Mouse (Mus musculus) natural killer cell, adult 2 months (primary cell): Measurements from ENCODE around the gene Sh3bgrl.
A peak's percentile ranks its signal among the peaks of the same experiment; 100 is the strongest.
"Not testable (repeated sequence)": the region's sequence is repeated elsewhere in the genome, so short reads cannot be mapped to it uniquely, and the experiment has no call there.

ENCODE experiments used
- DNase-seq, 2 experiments: peaks; one replicate each; pipeline ENCODE4 v3.0.0; 2022; ENCODE audit warnings: low spot score in 2 of 2

Sh3bgrl gene

DNA sequence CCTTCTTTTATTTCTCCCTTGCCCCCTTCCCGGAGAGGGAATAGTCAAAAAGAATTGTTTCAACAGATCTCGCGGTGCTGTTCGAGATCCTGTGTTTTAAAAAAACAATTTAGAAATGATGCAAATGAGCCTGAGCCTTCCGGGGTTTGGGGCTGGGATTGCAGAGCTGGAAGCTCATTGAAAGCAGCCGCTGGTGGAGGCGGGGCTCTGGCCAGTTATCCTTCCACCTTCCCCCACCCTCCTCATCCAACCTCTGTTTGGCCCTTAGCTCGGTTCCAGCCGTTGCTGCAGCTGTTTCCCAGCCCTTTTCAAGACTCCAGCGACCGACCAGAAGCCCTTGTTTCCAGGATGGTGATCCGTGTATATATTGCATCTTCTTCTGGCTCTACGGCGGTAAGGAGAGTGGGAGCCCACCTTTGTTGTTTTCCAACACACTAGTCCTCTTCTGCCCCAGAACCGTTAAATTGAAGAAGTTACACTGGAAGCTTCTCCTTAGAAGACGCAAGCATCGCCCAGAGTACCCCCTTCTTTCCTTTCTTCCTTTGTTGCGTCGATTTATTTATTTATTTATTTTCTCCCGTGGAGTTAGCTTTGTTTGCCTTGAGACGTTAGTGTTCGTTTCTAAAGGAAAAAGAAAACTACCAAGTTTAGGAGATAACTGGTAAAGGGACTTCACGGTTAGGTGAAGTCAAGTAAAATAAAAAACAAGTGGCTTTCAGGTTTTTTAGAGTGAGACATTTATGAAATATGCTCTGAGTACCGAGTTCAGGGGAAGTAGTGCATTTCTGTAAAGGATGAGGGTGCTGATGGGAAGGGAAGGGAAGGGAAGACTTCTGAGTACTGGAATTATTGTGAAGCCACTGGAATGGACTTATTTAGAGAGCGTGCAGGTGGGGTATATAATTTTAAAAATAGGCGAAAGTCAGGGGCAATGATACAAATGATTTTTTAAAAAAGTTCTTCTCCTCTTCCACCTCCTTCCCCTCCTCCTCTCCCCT lies at the start of gene Sh3bgrl:
Gene Sh3bgrl (plus strand): TSS at position 121 of the 998 bp plus-strand sequence.
- peak; percentile 45 to 58 for DNase-seq

DNA sequence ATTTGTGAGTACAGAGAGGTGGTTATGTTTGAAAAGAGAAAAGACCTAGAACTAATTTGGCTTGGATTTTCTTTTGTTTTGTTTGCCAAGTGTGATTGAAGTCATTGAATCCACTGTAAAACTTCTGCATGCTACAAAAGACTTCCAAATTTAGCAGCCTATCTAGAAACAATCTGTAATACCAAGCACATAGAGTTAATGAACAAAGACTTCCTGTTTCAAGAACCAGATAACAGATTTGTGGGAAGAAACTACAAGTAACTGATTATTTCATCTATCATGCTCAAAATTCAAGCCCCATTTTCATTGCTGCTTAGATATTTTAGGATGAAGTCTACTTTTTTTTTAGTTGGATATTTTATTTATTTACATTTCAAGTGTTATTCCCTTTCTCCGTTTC lies 47.4 kb upstream of the Sh3bgrl start:
- DNase-seq, result no peak

DNA sequence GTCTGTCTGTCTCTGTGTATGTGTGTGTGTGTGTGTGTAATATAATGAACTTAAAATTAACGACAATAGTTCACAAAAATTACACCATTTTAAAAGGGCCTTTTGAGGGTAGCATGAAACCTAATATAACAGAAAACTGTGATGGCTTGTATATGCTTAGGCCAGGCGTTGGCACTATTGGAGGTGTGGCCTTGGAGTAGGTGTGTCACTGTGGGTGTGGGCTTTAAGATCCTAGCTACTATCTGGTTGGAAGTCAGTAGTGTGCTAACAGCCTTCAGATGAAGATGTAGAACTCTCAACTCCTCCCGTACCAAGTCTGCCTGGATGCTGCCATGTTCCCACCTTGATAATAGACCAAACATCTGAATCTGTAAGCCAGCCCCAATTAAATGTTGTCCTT lies 23.4 kb upstream of the Sh3bgrl start:
- DNase-seq, result no peak

DNA sequence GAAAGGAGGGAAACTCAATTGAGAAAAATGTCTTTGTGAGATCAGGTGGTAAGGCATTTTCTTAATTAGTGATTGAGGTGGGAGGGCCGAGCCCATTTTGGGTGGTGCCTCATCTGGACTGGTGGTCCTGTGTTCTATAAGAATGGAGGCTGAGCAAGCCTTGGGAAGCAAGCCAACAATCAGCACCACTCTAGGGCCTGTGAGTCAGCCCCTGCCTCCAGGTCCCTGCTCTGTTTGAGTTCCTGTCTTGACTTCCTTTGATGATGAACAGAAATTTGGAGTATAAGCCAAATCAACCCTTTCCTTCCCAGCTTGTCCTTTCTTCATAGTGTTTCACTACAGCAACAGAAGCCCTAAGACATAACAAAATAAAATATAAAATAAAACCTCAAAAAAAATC lies 19.4 kb upstream of the Sh3bgrl start:
- DNase-seq, result no peak

DNA sequence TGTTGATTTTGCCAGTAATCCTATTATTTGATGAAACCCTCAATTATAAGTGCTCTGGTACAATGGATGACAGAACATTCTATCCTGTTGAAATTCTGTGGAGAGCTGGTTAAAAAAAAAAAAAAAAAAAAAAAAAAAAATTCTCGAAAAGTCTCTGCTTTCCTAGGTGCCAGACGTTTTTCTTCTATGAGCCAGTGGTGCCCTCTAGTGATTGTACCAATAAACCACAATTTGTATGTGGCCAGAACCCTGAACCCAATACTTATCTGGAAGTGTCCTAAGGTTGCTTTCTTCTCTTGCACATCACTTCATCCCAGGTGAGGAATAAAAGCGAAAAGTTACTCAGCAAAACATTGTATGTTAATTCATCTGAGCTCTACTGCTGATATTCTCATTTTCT lies 18.8 kb upstream of the Sh3bgrl start:
- DNase-seq, result peak in 1 of 2 experiments; percentile 2

DNA sequence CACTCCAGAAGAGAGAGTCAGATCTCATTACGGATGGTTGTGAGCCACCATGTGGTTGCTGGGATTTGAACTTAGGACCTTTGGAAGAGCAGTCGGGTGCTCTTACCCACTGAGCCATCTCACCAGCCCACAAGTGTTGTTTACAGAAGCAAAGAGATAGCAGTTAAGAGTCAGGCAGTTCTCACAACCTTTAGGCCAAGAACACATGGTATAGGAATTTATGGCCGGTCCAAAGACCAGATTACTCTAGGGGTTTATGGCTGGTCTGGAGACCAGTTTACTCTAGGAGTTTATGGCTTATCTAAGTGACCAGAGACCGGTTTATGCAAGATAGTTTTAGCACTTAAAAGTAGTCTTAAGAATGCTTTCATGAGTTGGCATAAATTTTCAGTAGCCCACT lies 15.8 kb upstream of the Sh3bgrl start:
- DNase-seq, result not testable (repeated sequence)

DNA sequence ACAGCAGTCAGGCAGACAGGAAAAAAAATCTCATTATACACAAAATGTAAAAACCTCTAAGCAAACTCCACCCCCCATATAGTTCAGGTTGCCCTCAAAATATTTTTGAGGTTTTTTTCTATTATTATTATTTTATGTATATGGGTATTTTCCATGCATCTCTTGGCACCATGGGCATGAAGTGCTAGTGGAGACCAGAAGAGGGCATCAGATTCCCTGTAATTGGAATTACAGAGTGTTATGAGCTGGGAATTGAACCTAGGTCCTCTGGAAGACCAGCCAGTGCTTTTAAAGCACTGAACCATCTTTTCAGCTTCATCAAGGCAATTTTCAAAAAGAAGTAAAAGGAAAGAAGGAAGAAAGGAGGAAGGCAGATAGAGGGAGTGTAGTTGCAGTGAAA lies 8.1 kb upstream of the Sh3bgrl start:
- DNase-seq, result no peak

DNA sequence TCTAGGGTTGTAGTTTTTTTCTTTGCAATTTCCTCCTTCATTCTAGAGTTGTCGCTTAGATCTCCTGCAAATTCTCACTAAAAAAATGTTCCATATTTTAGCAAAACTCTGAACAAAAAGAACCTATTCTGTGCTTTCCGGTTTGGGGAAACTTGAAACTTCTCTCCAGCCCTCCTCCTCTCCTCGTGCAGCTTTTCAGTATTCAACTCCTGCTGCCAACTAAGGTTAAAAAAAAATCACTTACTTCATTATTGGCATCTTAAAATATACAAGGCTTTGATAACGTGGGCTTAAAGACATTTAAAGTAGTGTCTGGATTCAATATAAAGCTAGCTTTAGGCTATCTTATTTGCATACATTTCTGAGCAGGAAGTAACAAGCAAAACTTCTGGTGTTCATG lies 365 bp upstream of the Sh3bgrl start:
- no peak for DNase-seq

DNA sequence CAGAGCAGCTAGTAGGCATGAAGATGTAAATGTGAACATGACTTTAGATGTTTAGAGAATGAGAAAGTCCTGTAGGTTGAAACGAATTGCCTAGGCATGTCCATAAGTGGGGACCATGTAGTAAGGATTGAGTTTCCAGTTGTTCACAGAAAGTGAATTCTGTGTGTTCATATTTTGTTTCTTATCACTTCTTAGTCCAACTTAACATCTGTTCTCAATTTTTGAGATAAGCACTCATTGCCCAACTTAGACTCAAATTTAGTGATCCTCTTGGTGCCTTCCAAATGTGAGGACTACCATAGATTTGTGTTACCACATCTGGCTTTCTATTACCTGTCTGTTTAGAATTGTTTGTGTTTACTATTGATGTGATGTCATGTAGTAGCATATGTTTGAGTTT lies 3.3 kb downstream of the Sh3bgrl start:
- DNase-seq, result no peak

DNA sequence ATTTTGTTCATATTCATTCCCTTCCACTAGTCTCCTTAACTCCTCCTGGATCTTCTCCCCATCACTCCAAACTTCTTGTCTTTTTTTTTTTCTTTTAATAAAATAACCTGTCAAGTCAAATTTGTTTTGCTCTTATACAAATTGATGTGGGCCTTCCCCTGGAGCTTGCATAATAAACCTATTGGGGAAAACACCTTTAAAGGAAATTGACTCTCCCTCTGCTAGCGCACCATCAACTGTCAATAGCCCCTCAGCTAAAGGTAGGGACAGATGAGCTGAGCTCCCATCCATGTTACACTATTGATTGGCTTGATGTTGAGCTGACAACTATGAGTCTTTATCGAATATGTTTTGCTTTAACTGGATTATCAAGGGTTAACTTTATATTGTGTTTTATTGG lies 5.3 kb downstream of the Sh3bgrl start:
- DNase-seq, result no peak

DNA sequence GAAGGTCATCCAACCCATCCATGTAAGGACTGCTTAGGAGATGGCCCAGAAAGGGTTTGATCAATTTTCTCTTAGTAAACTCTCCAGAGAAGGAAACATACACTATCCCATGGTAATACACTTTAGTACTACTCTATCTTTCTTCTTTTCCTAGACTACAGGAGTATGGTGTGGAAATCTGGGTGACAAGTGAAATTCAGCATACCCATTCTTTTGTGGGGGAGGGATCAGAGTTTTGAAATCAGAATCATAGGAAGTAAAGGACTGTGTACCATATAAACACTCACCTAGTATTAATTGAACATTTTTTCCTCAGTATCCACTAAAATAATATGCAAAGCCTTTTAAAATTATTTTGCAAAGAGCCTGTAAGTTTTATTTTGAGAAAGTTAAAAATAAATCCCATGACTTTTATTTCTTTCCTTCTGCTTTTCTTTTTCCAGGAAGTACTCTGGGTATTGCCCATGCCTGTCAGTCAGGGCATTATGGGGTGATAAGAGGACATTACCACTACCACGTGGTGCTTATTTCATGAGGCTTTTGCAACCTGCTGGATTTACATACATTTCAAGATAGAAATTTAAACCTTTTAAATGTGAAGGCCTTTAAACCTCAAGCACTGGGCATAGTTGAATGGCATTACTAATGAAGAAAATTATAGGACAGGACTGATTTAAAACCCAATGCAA lies 13.1 kb downstream of the Sh3bgrl start:
- no peak for DNase-seq

DNA sequence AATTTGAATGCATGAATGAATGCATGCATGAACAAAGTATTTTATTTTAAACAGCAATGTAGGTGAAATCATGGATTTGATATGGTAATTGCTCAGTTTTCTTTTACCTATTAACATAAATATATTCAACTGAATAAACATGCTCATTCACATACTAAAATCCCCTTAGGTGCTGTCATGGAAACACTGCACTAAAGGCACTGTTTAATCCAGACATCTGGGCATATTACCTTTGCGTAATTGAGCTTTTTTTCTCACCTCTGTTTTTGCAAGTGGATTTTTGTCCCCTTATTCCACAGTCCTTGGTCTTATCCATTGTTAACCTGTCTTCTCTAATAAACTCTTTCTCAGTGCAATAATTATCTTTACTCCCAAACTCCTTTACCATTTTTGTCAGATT lies 17.7 kb downstream of the Sh3bgrl start:
- DNase-seq, result no peak

DNA sequence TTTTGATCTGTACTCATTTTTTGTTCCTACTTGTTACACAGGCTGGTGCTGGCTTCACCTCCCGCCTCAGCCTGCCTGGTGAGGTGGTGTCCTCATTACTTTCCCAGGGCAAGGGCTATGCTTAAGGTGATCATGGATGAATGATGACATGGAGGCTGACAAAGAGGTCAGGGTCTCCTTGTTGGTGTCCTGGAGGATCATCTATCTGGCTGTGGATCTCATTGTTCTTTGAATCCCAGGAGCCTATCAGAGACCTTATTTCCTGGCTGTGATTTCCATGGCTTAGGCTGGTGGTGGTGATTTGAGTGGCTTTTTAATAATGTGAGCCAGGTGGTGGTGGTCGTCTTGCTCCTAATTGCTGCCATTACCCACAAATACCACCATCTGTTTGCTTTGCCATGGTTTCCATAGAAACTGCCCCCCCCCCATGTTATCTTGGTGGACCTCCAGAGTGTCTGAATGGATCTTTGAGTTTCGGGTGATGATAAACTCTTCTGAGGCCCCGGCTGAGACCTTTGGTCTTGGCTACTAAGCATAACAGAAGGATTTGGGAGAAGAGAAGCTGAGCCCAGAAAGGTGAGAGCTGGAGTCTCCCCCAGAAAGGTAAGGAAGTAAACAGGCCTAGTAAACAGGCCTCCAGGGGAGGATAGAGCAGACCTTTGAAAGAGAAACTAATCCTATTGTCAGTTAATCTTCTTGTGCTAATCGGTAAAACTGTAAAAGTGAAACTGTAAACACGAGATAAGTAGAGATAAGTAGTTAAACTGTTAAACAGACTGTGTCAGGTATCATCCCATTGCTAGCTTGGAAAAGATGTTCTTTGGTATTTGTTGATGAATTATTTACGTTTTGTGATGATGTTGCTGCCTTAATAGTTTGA lies 18.5 kb downstream of the Sh3bgrl start:
- DNase-seq, result peak in 1 of 2 experiments; percentile 24

DNA sequence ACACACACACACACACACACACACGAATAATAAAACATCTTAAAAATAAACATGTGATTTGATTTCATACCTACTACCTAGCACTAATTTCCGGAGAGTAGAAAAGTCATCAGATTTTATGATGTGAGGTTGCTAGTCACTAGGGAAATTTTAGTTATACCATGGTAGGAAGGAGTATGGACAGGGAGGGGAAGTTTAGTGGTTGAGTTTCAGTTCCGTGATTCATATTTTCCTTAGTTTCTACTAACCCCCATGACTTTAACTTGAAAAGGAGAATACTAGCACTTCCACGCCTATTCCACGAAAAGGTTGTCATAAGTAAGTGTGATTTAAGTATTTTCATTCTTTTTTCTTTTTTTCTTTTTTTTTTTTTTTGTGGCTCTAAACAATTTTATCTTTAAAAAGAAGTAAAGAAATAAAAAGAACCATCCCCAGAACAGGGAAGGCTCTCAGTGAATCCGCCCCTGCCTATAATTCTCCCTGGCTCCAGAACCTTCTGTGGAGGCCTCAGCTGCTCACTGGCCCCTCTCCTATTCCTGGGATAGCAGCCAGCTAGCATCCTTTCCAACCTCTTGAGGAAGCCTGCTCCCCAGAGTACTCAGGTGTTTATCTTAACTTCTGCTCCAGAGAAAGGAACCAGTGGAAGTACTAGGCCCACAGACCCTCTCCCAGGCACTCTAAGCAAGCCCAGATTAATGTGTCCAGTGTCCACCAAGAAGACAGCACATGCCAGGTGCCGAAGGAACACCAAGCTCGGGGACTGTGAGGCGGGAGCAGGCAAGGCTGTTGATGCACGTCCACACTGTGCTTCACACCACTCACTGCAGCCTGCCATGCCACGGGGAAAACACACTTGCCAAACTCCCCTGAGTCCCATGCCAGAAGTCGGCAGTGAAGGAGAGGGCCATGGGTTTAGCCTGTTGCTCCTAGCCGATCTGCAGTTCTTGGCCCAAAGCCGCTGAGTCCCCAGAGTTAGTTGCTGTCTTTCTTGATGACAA lies 25.0 kb downstream of the Sh3bgrl start:
- no peak for DNase-seq

DNA sequence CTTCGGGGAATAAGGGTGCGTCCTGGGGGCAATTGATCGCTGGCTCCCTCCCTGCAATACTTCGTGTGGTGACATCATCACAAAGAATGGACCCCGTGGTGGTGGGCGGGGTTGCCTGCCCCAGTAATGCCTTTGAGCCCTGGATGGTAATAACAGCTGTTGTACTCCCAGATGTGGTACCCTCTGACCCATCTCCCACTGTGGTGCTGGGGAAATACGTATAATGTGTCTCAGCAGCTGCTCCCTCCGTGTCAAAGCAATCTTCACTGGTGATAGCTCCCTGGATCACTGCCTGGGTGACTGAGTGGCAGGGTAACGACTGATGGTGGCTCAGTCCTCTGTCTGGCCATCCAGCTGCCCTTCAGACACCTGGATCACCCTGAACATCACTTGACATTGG lies 26.0 kb downstream of the Sh3bgrl start:
- no peak for DNase-seq

DNA sequence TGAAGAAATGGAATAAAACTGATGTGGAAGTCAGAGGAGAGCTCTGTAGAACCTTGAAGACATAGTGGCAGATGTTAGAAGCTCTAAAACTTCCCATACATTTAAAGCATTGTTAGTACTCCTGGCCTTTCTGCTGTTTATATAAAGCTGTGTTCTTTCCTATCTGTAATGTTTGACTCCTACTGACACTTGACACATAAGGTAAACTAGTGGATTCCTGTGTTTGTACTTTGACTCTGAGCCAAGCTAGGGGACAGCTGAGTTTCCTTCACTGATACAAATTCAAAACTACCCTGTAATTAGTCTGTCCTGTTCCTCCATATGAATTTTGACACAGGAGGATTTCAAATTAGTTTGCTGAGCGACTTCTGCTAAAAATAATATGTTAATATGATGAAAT lies 27.5 kb downstream of the Sh3bgrl start:
- DNase-seq, result no peak

DNA sequence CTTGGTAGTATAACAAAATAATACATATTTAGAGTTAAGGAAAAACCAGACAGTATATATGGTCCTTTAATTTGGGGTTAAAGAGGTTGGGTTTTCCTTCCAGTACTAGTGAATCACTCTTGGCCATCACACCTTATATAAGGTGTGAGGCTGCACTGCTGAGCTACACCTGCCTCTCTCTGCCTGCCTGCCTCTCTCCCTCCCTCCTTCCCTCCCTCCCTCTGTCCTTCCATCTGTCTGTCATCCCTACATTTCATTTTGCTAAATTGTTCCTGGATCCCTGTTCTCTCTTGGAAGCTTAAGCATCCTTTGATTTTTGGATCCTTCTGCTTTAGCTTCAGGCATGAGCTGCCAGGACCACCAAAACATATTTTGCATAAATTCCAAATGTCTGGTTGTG lies 28.6 kb downstream of the Sh3bgrl start:
- no peak for DNase-seq

DNA sequence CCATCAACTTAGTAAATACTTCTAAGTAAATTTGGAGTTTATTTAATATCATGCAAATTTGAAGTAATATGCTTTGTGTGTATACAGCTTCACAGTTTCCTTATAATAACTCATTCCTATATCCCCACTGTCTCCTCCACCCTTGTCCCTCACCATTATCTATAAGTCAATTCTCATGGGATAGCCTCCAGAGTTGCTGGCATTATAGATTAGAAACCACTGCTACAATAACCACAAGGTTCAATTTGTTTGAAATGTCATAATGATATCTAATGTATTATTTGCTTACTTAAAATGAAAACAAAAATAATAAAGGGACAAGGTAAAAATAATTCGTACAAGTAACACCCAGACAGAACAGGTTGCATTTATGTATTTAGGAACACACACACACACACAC lies 31.7 kb downstream of the Sh3bgrl start:
- no peak for DNase-seq

DNA sequence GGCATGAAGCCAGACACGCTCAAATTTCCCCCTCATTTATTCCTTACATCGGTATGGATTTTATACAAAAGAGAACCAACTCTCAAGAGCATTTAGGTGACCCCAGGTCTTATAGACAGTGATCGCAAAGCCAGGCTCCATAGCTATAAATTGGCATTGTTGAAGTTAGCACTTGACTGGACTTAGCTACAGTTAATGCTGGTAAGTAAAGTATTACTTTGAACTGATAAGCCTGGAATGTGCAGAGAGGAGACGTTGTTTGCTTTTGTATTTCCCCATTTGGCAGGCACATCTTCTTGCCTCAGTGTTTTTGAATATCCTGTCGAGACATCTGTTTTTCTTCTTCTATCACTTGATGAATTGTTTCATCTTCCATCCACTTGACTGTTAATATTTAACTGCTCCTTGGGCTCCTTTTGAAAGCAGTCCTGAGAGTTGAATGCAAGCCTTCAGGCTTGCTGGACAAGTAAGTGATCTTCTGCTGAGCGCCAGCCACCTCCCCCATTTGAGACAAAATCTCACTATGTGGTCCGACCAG lies 32.5 kb downstream of the Sh3bgrl start:
- DNase-seq, result no peak

DNA sequence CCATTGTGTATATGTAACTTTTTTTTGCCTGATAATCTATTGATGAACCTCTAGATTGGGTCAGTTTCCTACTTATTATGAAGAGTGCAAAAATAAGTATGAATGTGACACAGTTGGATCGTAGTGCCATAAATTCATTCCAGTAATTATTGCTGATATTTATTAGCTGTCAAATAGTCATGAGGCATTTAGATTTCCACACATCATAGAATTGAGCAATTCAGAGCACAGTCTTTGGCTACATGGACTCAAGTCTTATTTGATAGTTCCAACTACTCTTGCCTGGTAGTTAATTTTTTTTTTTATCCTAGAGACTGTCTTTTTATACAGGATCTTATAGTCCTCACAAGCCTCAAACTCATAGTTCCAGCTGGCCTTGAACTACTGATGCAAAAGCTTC lies 34.9 kb downstream of the Sh3bgrl start:
- no peak for DNase-seq

DNA sequence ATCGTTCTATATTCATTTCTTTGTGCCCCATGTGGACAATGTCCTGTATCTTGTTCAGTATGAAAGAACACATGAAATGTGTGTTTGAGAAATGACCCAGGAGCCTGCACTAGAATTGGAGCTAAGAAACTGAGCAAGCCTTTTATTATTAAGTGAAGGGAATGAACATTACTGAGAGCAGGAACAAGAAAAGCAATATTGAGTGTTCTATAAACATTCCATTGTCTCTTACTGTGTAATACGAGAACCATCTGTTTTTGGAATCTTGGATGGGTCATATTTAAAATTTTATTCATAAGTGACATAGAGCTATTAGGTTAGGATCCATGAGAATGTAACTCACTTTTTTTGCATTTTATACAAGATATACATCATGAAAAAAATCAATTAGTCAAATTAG lies 36.7 kb downstream of the Sh3bgrl start:
- no peak for DNase-seq
